Mouse (Mus musculus) heart, embryonic 11.5 days (tissue): ENCODE measurements at regions not wholly inside any gene's neighbourhood (a gene's known extent, or its start where the extent isn't known, plus 50 kb on each side); places are given as distances from the start of the nearest gene placed in this dataset.

Source experiments
- ATAC-seq: fragments of 200-750 bp; cut with Nextera tagmentation; replicated peaks from 2 replicates; pipeline ENCODE4 v1.8.0; 2017; ENCODE audit warnings: moderate library complexity; ENCODE audit not compliant: insufficient number of reproducible peaks, low FRiP score, low TSS enrichment
- H3K27ac ChIP-seq: fragments of 300-500 bp; sonication (generic); 2 replicates; pipeline ENCODE4 v1.5.1; 2014; ENCODE audit warnings: mild to moderate bottlenecking, low read depth, low read length
- H3K27me3 ChIP-seq: fragments of 300-500 bp; sonication (generic); 2 replicates; pipeline ENCODE4 v1.6.1; 2014; ENCODE audit warnings: mild to moderate bottlenecking, low read length, mixed read lengths; ENCODE audit not compliant: control insufficient read depth, insufficient read depth
- H3K36me3 ChIP-seq: fragments of 300-500 bp; sonication (generic); 2 replicates; pipeline ENCODE4 v1.6.1; 2014; ENCODE audit warnings: mild to moderate bottlenecking, low read length, moderate library complexity, mixed read lengths; ENCODE audit not compliant: control insufficient read depth, insufficient read depth
- H3K4me1 ChIP-seq: fragments of 300-500 bp; sonication (generic); 2 replicates; pipeline ENCODE4 v1.6.1; 2014; ENCODE audit warnings: low read length; ENCODE audit not compliant: control insufficient read depth, insufficient read depth
- H3K4me2 ChIP-seq: fragments of 300-500 bp; sonication (generic); 2 replicates; pipeline ENCODE4 v1.6.1; 2014; ENCODE audit warnings: mild to moderate bottlenecking, moderate library complexity
- H3K4me3 ChIP-seq: fragments of 300-500 bp; sonication (generic); 2 replicates; pipeline ENCODE4 v1.5.1; 2014; ENCODE audit warnings: low read depth, low read length
- H3K9ac ChIP-seq: fragments of 300-500 bp; sonication (generic); 2 replicates; pipeline ENCODE4 v1.6.1; 2014; ENCODE audit warnings: mild to moderate bottlenecking, low read depth, low read length, moderate library complexity
- H3K9me3 ChIP-seq: fragments of 300-500 bp; sonication (generic); replicated peaks from 2 replicates; pipeline ENCODE4 v1.6.1; 2016; ENCODE audit warnings: low read length; ENCODE audit not compliant: control insufficient read depth
- WGBS: fragments of 180-500 bp; shearing (Covaris S2); extraction: QIAGEN DNeasy Blood & Tissue Kit; methylation state at CpG from one replicate; pipeline ENCODE4 v1.1.7; 2014; ENCODE audit not compliant: insufficient replicate concordance; 5-methylcytosine and 5-hydroxymethylcytosine counted together

DNA sequence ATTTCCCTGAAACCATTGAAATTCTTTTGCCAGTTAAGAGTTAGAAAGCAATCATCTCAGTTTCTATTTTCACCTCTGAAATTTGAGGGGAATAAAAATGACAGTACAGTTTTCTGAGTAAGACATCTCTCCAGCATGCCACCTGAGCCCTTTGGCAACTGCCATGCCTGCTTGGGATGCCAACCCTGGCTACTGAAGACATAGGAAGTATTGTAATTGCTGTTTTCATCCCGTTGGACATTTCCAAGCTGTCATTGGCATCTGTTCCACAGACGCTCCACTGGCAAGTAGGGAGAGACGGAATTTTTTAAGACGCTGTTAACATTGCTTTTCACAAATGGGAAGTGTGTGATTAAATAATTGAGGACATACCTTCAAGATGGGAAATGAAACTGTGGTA, 665.4 kb upstream of the Slit2 start:
- 77% methylated on average over 4 of the region's 4 CpGs for WGBS
- ATAC-seq = no peak
- Histone ChIP-seq H3K27me3 (no peaks in the 10 kb centered on the region), H3K4me2 (no peak overlapping the region), H3K27ac (no peak overlapping the region), H3K4me1 (no peaks in the 10 kb centered on the region; the same call in 1 of the 2 replicates), H3K9ac (no peak overlapping the region), H3K36me3 (no peaks in the 10 kb centered on the region), H3K4me3 (no peak overlapping the region), H3K9me3 (no peaks in the 10 kb centered on the region)

DNA sequence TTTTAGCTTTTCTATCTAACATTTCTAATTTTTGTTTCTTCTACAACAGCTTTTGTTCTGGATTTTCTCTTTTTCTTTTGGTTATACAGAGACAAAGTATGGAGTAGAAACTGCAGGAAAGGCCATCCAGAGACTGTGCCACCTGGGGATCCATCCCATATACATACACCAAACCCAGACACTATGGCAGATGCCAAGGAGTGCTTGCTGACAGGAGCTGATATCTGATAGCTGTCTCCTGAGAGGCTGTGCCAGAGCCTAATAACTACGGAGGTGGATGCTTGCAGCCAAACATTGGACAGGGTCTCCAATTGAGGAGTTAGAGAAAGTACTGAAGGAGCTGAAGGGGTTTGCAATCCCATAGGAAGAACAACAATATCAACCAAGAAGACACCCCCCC, 664.8 kb upstream of the Slit2 start:
- Histone ChIP-seq H3K27ac (no peak overlapping the region), H3K9me3 (no peaks in the 10 kb centered on the region), H3K4me3 (no peak overlapping the region), H3K36me3 (no peaks in the 10 kb centered on the region), H3K9ac (no peak overlapping the region), H3K4me1 (peaks cover 1% of the 10 kb centered on the region; the same call in 1 of the 2 replicates), H3K27me3 (no peaks in the 10 kb centered on the region), H3K4me2 (no peak overlapping the region)
- 38% methylated on average over 1 of the region's 1 CpGs for whole genome bisulfite sequencing
- ATAC-seq = no peak

DNA sequence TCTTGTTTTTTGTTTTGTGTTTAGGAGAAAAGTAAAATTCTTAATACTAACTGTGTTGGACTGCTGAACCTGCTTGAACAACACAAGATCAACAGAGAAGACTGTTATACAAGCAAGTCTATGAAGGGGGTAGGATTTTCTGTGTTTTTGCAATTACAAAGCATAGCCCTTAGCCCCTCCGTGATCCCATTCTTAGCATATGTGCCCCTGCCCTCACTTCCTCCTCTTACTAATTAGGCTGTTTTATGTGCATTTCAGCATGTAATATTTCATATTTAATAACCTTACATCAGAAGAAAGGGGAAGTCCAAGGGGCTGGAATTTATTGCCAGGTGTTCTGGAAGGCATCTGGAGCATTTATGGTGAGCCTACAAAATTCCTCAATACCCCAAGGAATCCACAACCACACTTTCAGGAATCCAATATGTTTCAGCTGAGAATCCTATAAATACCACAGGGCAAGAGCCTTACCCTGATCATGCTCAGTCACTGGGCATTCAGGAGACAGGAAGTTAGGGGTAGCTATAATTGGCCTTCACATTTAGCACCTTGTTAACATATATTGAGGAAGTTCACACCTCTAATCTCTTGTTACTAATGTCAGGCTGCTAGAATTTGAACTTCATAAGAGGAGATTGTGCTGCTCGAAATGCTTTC, 660.3 kb upstream of the Slit2 start:
- ATAC-seq = no peak
- Histone ChIP-seq H3K9ac (no peak overlapping the region), H3K4me2 (no peak overlapping the region), H3K27me3 (no peaks in the 10 kb centered on the region), H3K27ac (0 out of 2 replicates have a peak overlapping the region, but pooled peaks have one; percentile 29), H3K4me3 (no peak overlapping the region), H3K4me1 (peaks cover 5% of the 10 kb centered on the region; the same call in 1 of the 2 replicates), H3K9me3 (no peaks in the 10 kb centered on the region), H3K36me3 (no peaks in the 10 kb centered on the region)
- 47% methylated on average over 2 of the region's 2 CpGs for WGBS

DNA sequence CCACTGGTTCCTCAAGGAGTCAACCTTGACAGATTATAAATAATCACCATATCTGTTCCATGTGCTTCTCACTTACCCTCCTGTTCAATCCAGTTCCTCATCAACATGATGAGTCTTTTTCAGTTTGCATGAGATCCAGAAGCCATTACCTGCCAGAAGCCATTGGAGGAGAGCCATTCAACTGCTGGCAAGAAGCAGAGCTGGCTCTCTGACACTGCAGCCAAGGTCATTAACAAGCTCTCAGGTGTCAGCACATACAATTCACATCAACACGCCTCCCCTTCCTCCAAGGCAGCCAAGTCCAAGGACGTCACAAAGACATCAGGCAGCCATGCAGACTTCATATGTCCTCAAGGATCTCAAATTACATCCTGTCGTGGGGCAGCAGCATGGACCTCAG, 648.6 kb upstream of the Slit2 start:
- no peak overlapping the region for H3K4me3 ChIP-seq
- H3K4me2 ChIP-seq = no peak overlapping the region
- no peaks in the 10 kb centered on the region for H3K36me3 ChIP-seq
- H3K4me1 ChIP-seq = no peaks in the 10 kb centered on the region
- no peak overlapping the region for H3K9ac ChIP-seq
- no peak overlapping the region for H3K27ac ChIP-seq
- ATAC-seq = no peak
- no peaks in the 10 kb centered on the region for H3K9me3 ChIP-seq
- WGBS = 58% methylated on average over 3 of the region's 3 CpGs
- no peaks in the 10 kb centered on the region for H3K27me3 ChIP-seq

DNA sequence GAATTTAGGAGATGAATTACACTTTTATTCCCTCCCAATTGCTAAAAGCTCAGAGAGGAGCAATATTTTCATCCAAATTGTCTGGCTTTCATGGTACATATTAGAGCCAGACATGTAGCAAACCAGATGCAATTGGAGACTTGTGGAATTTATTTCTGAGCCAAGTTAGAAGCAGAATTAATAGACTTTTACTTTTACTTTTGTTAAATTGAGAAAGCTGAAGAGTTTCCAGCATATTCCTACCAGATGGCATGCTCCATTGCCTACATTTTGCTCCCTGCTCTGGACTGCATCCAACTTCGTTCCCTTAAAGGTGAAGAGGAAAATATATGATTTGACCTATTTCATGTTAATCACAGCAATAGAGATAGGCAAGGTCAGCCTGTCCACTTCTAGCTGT, 646.4 kb upstream of the Slit2 start:
- Histone ChIP-seq H3K27ac (no peak overlapping the region), H3K36me3 (no peaks in the 10 kb centered on the region), H3K4me1 (no peaks in the 10 kb centered on the region), H3K9ac (no peak overlapping the region), H3K4me3 (no peak overlapping the region), H3K9me3 (no peaks in the 10 kb centered on the region), H3K4me2 (no peak overlapping the region), H3K27me3 (no peaks in the 10 kb centered on the region)
- ATAC-seq = no peak
- WGBS = 72% methylated on average over 1 of the region's 1 CpGs

DNA sequence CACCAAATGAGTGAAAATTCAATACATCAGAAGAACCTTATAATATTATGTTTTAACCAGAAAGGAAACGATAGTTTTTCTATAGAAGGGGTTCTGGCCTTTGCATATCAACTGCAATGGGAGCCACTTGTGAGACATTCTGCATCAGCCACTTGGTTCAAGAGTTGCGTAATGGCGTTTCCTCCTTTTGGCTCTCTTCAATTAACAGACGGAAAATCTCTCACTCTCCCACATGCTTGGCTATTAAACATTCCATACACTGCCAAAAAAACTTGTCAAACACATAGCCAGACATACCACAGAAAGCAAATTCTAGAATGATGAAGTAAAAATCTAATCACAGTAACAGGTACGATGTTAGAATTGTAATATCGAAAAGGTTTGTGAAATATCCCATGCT, 643.1 kb upstream of the Slit2 start:
- H3K36me3 ChIP-seq = no peaks in the 10 kb centered on the region
- no peaks in the 10 kb centered on the region for H3K9me3 ChIP-seq
- H3K4me2 ChIP-seq = no peak overlapping the region
- H3K4me3 ChIP-seq = no peak overlapping the region
- no peak overlapping the region for H3K9ac ChIP-seq
- 83% methylated on average over 6 of the region's 6 CpGs for WGBS
- H3K4me1 ChIP-seq = no peaks in the 10 kb centered on the region
- no peaks in the 10 kb centered on the region for H3K27me3 ChIP-seq
- no peak for ATAC-seq
- no peak overlapping the region for H3K27ac ChIP-seq

DNA sequence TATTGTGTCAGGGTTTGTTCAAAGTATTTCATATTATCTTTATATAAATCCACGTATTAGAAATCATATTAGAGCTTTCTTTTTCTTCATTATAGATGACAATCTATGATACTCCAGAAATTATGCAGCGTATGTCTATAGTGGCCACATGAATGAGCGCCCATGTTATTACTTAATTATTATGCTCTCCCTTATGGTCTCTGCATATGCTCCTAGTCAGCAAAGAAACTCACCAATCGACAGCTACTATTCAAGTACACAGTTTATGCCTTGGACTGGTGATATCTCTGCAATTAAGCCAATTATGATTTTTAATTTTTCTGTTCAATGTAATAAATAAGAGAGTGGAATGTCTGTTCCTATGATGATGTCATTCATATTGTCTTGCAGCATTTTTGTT, 612.8 kb upstream of the Slit2 start:
- H3K9me3 ChIP-seq = no peaks in the 10 kb centered on the region
- H3K4me2 ChIP-seq = no peak overlapping the region
- H3K36me3 ChIP-seq = no peaks in the 10 kb centered on the region
- no peak overlapping the region for H3K27ac ChIP-seq
- H3K4me1 ChIP-seq = no peaks in the 10 kb centered on the region
- WGBS = 86% methylated on average over 4 of the region's 4 CpGs
- no peak overlapping the region for H3K4me3 ChIP-seq
- ATAC-seq = no peak
- H3K27me3 ChIP-seq = no peaks in the 10 kb centered on the region
- no peak overlapping the region for H3K9ac ChIP-seq

DNA sequence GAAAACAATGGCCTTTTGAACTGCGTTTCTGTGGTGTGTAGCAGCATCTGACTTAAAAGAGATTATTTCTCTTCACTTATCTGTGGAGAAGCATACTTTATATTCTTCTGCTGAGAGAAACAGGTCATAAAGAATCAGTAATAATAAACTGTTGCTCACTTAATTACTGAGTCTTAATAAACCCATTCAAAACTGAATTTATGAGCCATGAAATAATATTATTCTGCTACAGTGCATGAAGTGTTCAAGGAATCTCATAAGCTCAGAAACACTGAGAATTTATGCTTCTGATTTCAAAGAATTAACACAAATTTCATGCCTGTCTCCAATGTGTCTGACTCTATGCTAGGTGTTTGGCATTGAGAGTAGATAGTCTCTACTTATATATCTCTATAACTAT, 597.0 kb upstream of the Slit2 start:
- no peak for ATAC-seq
- H3K36me3 ChIP-seq = no peaks in the 10 kb centered on the region
- H3K9me3 ChIP-seq = no peaks in the 10 kb centered on the region
- WGBS = 58% methylated on average over 1 of the region's 1 CpGs
- H3K9ac ChIP-seq = no peak overlapping the region
- no peak overlapping the region for H3K4me2 ChIP-seq
- H3K4me3 ChIP-seq = no peak overlapping the region
- no peak overlapping the region for H3K27ac ChIP-seq
- no peaks in the 10 kb centered on the region for H3K27me3 ChIP-seq
- no peaks in the 10 kb centered on the region for H3K4me1 ChIP-seq

DNA sequence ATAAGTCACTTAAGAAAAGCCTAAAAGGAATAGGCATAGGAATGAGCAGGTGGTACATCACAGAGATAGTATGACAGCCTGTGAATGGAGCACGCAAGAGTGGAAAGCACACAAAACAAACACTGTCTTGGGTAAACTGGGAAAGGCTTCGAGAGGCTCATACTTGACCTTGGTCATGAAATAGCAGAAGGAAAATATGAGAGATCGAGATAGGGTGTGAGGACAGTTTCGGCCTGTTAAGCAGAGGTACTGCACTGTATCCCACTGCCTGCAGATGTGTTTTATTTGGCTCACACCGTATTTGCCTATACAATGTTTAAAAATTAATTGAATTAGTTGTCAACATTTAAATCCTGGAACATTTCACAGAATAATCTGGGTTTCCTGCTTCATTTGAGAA, 596.2 kb upstream of the Slit2 start:
- Histone ChIP-seq H3K4me3 (no peak overlapping the region), H3K4me2 (no peak overlapping the region), H3K36me3 (no peaks in the 10 kb centered on the region), H3K27me3 (no peaks in the 10 kb centered on the region), H3K4me1 (no peaks in the 10 kb centered on the region), H3K9ac (no peak overlapping the region), H3K9me3 (no peaks in the 10 kb centered on the region), H3K27ac (no peak overlapping the region)
- WGBS = 58% methylated on average over 5 of the region's 5 CpGs
- no peak; the same call in 1 of the 2 replicates for ATAC-seq
